Mouse (Mus musculus): ENCODE data around the gene Padi4. TPM values are rescaled to one million over a fixed set of nuclear protein-coding genes. Genes with fewer than 3 reads are reported as not detected.

The Padi4 gene
- total RNA-seq, 2 experiments from 2014 or later, result not detected

DNA sequence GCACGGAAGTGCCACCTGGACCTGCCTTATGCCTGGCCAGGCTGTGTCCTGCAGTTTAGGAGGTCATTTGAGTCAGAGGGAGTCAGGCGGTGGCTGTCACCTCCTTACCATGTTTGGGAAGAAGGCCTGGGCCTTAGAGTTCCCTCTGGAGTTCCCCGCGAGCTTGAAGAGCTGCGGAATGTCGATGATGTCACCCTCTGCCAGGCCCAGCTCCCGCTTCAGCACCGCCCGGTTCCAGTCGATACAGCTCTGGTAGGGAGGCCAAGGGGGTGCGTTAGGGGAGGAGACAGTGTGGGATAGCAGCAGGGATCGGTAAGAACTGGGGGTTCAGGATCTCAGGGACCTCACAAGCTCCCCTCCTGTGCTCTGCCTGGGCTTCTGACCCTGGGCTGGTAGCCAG is 26.1 kb downstream of the Padi4 start:
- intact Hi-C loops (cut with DNase I), result no loop called here
- no peak for DNase-seq (ENCODE audit: low spot score in 2 of 2)

- intact Hi-C loops (cut with DNase I), result loop anchor here (2.0 kb wide), 1 partner anchor 20 kb away; no protein-coding TSS in a partner anchor
- DNase-seq (ENCODE audit: low spot score in 2 of 2), result peak; percentile 43 to 53
Observed at GRCm38 (mm10) chr4:140744654-140745053, 29.4 kb downstream of the Padi4 start.

- DNase-seq (ENCODE audit: low spot score in 2 of 2), result no peak
- intact Hi-C loops (cut with DNase I), result no loop called here
Observed at GRCm38 (mm10) chr4:140743086-140743485, 30.9 kb downstream of the Padi4 start.

- intact Hi-C loops (cut with DNase I), result no loop called here
- DNase-seq (ENCODE audit: low spot score in 2 of 2), result no peak
Observed at GRCm38 (mm10) chr4:140742543-140742942, 31.5 kb downstream of the Padi4 start, which contains the start of gene Padi6. TSS of gene Padi6 (minus strand) at chr4:140742643.

GRCm38 (mm10) chr4:140741401-140741800 is 32.6 kb downstream of the Padi4 start:
- intact Hi-C loops (cut with DNase I), result no loop called here
- peak in 1 of 2 experiments; percentile 20 for DNase-seq (ENCODE audit: low spot score in 2 of 2)

DNA sequence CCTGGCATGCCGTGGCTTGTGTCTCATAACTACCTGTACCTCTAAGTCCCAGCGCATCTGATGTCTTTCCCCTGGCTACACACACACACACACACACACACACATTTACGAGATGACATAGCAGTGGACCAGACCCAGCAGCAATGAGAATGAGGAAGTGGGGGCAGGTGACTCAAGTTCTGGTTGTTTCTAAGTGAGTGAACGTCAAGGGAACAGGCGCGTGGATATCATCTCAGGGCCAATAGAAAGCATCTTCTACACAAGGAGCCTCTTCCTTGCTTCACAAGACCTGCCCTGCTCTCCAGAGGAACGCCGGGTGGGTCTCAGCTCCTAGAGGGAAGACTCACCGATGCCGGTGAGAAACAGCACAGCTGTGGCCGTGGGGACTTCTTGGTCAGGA is 33.4 kb downstream of the Padi4 start:
- no peak for DNase-seq (ENCODE audit: low spot score in 2 of 2)
- intact Hi-C loops (cut with DNase I), result no loop called here

- DNase-seq (ENCODE audit: low spot score in 2 of 2), result no peak
- intact Hi-C loops (cut with DNase I), result no loop called here
Observed at GRCm38 (mm10) chr4:140732871-140733270, 41.2 kb downstream of the Padi4 start.

DNA sequence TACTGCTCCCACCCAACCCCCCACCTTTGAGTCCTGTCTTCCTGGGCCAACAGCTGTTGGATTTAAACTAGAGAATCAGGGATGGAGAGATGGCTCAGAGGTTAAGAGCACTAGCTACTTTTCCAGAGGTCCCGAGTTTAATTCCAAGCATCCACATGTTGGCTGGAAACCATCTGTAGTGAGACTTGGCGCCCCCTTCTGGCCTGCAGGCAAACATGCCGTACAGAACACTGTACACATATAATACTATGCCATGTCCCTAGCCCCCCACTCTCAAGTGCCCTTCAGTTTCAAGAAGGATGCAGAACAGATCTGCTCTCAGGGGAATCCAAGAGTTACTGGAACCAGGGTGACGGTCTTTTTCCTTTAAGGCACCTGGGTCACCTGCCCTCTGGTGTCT is 42.4 kb downstream of the Padi4 start:
- intact Hi-C loops (cut with DNase I), result no loop called here
- no peak for DNase-seq (ENCODE audit: low spot score in 2 of 2)

GRCm38 (mm10) chr4:140726907-140727306 is 47.1 kb downstream of the Padi4 start:
- intact Hi-C loops (cut with DNase I), result no loop called here
- DNase-seq (ENCODE audit: low spot score in 2 of 2), result no peak

DNA sequence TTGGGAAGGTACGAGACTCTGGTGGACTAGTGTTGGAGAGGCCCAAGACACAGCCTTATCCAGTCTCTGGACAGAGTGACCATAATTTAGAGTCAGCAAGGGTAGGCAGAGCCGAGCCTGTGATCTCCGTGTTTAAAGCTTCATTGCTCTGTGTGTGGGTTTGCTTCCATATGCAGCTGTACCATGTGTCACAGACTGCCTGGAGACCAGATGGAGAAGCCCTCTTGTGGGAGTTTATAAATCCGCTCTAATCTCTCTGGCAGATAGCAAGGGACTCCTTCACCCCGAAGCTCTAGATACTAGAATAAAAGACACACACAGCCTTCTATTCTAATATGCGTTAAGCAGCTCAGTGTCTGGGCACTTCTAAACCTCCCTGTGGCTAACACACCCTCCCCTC is 49.3 kb downstream of the Padi4 start:
- DNase-seq (ENCODE audit: low spot score in 2 of 2), result peak in 1 of 2 experiments; percentile 44
- intact Hi-C loops (cut with DNase I), result loop anchor here (2.0 to 5.0 kb wide), 2 partner anchors 20 to 178 kb away; no protein-coding TSS in a partner anchor

GRCm38 (mm10) chr4:140723801-140724200 is 50.2 kb downstream of the Padi4 start:
- intact Hi-C loops (cut with DNase I), result loop anchor here (2.0 to 5.0 kb wide), 2 partner anchors 21 to 178 kb away; no protein-coding TSS in a partner anchor
- no peak for DNase-seq (ENCODE audit: low spot score in 2 of 2)

GRCm38 (mm10) chr4:140723192-140723591 is 50.8 kb downstream of the Padi4 start:
- no peak for DNase-seq (ENCODE audit: low spot score in 2 of 2)
- intact Hi-C loops (cut with DNase I), result loop anchor here (5.0 kb wide), 1 partner anchor 179 kb away; no protein-coding TSS in a partner anchor

DNA sequence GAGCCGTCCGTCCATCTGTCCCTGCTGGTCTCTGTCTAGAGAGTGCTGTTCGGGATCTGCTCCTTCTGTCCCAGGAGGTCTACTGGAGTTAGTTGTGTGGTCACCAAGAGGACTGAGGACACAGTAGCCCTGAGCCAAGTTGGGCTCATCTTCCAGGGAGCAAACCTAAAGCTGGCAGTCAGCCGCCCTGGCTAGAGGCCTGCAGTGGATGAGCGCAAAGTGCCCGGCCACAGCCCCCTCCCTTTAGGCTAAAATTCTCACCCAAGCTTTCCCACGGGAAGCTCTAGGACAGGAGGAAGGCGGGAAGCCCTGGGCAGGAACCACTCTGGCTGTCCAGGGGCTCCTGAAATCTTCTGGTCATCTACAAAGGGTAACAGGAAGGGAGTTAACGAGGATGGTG is 51.3 kb downstream of the Padi4 start:
- intact Hi-C loops (cut with DNase I), result loop anchor here (5.0 kb wide), 1 partner anchor 180 kb away; no protein-coding TSS in a partner anchor
- no peak for DNase-seq (ENCODE audit: low spot score in 2 of 2)

- intact Hi-C loops (cut with DNase I), result loop anchor here (5.0 kb wide), 1 partner anchor 180 kb away; no protein-coding TSS in a partner anchor
- DNase-seq (ENCODE audit: low spot score in 2 of 2), result no peak
Observed at GRCm38 (mm10) chr4:140721968-140722490, 52.0 kb downstream of the Padi4 start.

DNA sequence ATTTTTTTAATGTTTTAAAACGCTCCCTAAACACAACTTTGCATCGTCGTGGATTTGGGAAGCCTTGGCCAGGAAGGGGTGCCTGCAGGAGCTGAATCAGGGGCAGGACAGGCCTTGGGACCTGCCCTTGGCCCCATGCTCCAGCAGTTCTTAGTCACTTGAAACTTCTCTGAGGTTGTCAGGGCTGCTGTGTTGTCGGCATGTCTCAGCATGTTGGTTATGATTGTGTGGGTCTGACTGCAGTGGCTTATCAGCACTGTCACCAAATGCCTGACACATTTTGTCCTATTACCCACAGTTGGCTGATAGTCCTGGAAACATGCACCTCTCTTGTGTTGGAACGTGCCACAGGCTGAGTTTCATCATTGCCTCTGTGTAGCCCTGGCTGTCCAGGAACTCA is 53.9 kb downstream of the Padi4 start:
- intact Hi-C loops (cut with DNase I), result loop anchor here (5.0 kb wide), 1 partner anchor 182 kb away; no protein-coding TSS in a partner anchor
- DNase-seq (ENCODE audit: low spot score in 2 of 2), result no peak

- intact Hi-C loops (cut with DNase I), result no loop called here
- no peak for DNase-seq (ENCODE audit: low spot score in 2 of 2)
Observed at GRCm38 (mm10) chr4:140718436-140718835, 55.6 kb downstream of the Padi4 start.

DNA sequence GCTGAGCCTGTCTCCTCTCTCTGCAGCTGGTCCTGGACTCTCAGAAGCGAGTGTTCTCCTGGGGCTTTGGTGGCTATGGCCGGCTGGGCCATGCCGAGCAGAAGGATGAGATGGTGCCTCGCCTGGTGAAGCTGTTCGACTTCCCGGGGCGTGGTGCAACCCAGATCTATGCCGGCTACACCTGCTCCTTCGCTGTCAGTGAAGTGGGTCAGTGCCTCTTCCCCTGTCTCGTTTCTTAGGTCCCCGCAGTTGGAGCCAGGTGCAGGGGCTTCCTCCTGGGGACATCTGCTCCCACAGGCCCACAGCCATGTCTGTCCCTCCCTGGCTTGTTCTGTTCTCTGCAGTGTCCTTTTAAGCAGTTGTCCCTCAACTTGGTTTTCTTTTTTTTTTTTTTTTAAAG is 57.0 kb downstream of the Padi4 start:
- no peak for DNase-seq (ENCODE audit: low spot score in 2 of 2)

GRCm38 (mm10) chr4:140714586-140714985 is 59.5 kb downstream of the Padi4 start:
- DNase-seq (ENCODE audit: low spot score in 2 of 2), result no peak
- intact Hi-C loops (cut with DNase I), result loop anchor here (1.0 to 5.0 kb wide), 3 partner anchors 14 to 243 kb away; partner anchors contain the start of gene Rcc2

More for the DNA sequence above, 57.0 kb downstream of the Padi4 start:
- intact Hi-C loops (cut with DNase I), result no loop called here

DNA sequence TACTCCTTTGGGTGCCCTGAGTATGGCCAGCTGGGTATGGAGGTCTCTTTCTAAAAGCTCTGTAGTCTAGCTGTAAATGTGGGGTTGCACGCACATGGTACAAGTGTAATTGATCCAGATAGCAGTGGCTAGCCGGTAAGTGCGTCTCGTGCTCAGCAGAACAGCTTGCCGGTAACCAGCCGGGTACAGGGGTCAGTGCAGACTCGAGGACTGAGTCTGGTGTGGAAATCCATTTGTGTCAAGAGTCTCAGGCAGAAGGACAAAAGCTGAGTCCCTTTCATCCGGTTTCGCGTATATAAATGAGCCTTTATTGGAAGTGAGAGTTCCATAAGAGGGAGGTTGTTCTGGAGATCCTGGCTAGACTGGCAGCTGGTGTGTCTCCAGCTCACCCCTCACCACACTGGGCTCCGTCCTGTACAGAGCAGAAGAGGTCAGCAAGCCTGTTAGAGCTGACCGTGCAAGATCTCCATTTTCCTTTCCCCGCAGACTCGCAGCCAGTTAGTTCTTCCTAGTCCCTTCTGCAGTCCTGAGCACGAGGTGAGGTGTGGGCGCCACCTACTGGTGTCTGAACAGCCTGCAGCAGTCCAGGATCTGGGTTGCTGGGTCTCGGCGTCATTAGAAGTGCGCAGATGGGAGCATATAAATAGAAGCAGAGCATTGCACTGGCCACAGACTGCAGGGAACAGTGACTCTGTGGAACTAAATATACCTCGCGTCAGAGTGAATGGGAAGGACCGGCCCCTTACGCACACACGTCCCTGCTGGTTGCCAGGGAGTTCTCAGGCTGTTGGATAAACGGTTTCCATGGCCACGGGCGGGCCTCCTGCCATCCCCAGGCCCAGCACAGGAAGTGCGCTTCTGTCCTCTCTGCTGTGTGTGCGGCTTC is 60.3 kb downstream of the Padi4 start:
- intact Hi-C loops (cut with DNase I), result loop anchor here (1.0 to 5.0 kb wide), 3 partner anchors 13 to 244 kb away; partner anchors contain the start of gene Rcc2
- peak; percentile 97 to 98 for DNase-seq (ENCODE audit: low spot score in 2 of 2)

DNA sequence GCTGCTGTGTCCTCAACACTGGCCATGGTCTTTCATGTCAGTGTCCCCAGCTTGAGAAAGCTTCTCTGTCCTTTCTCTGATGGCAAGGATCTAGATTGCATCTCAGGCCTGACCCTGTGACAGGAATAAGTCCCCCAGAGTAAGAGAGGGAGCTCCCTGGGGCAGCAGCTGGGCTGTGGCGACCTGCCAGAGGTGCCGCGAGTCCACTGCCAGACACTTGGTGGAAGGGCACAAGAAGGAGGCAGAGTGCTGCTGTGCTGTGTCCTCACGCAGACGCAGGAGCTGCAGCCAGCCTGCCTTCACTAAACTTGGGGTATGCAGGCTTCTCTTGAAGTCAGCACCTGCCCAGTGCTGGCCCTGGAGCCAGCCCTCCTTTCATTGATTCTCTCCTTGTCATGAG is 62.7 kb downstream of the Padi4 start:
- intact Hi-C loops (cut with DNase I), result loop anchor here (5.0 kb wide), 1 partner anchor 246 kb away; no protein-coding TSS in a partner anchor
- no peak for DNase-seq (ENCODE audit: low spot score in 2 of 2)

Data from left cerebral cortex, postnatal 36 days (tissue).